Mouse (Mus musculus) hindbrain, embryonic 10.5 days (tissue): Measurements from ENCODE around the gene Henmt1. TPM values are rescaled to one million over a fixed set of nuclear protein-coding genes. Genes with fewer than 3 reads are reported as not detected.

ENCODE experiments used
- DNase-seq: peaks from one replicate; pipeline ENCODE4 v3.0.0-alpha.2; 2017; ENCODE audit warnings: low spot score
- H3K27ac ChIP-seq: fragments of 300-500 bp; sonication (generic); 2 replicates; pipeline ENCODE4 v1.5.1; 2016; ENCODE audit warnings: mild to moderate bottlenecking, moderate library complexity
- H3K27me3 ChIP-seq: fragments of 300-500 bp; sonication (generic); 2 replicates; pipeline ENCODE4 v1.6.1; 2016; ENCODE audit warnings: mild to moderate bottlenecking; ENCODE audit not compliant: poor library complexity, insufficient read depth, severe bottlenecking
- H3K36me3 ChIP-seq: fragments of 300-500 bp; sonication (generic); 2 replicates; pipeline ENCODE4 v1.6.1; 2016; ENCODE audit warnings: mild to moderate bottlenecking, moderate library complexity
- H3K4me1 ChIP-seq: fragments of 300-500 bp; sonication (generic); replicated peaks from 2 replicates; pipeline ENCODE4 v1.6.1; 2016; ENCODE audit warnings: mild to moderate bottlenecking
- H3K4me3 ChIP-seq: fragments of 300-500 bp; sonication (generic); 2 replicates; pipeline ENCODE4 v1.5.1; 2016; ENCODE audit warnings: mild to moderate bottlenecking, moderate library complexity
- H3K9me3 ChIP-seq: fragments of 300-500 bp; sonication (generic); 2 replicates; pipeline ENCODE4 v1.6.1; 2016; ENCODE audit warnings: mild to moderate bottlenecking, moderate library complexity
- WGBS: fragments of 180-500 bp; shearing (Covaris S2); methylation state at CpG from one replicate; pipeline ENCODE4 v1.1.7; 2016; 5-methylcytosine and 5-hydroxymethylcytosine counted together
- polyA plus RNA-seq: library from polyadenylated mRNA; unstranded; fragments of >200 nt; fragmentation: Nextera tagmentation; extraction: Ambion mirVana; gene quantifications from 2 replicates; pipeline ENCODE4 v1.2.1, GENCODE M21; 2016

Gene Henmt1
- polyA plus RNA-seq, 1 experiment from 2014 or later = 0.58 TPM

GRCm38 (mm10) chr3:108987009-108987659 lies 47.5 kb downstream of the Henmt1 start:
- Histone ChIP-seq H3K9me3 (no peaks in the 10 kb centered on the region), H3K36me3 (peaks cover 45% of the 10 kb centered on the region), H3K27me3 (no peaks in the 10 kb centered on the region), H3K4me1 (peaks cover 13% of the 10 kb centered on the region), H3K27ac (peak overlapping the region; percentile 59), H3K4me3 (no peak overlapping the region)
- whole genome bisulfite sequencing = 64% methylated on average over 12 of the region's 12 CpGs
- no peak for DNase-seq

GRCm38 (mm10) chr3:108989971-108990548 lies 50.4 kb downstream of the Henmt1 start:
- H3K9me3 ChIP-seq = no peaks in the 10 kb centered on the region
- H3K4me3 ChIP-seq = no peak overlapping the region
- H3K4me1 ChIP-seq = peaks cover 13% of the 10 kb centered on the region
- no peak for DNase-seq
- H3K27ac ChIP-seq = no peak overlapping the region
- H3K27me3 ChIP-seq = no peaks in the 10 kb centered on the region
- 89% methylated on average over 9 of the region's 9 CpGs for WGBS
- H3K36me3 ChIP-seq = peaks cover 38% of the 10 kb centered on the region

- Histone ChIP-seq H3K27ac (no peak overlapping the region), H3K27me3 (no peaks in the 10 kb centered on the region), H3K36me3 (peaks cover 28% of the 10 kb centered on the region), H3K4me3 (no peak overlapping the region), H3K4me1 (no peaks in the 10 kb centered on the region), H3K9me3 (no peaks in the 10 kb centered on the region)
- DNase-seq = no peak
- WGBS = 90% methylated on average over 2 of the region's 2 CpGs
These were observed 54.8 kb downstream of the Henmt1 start for GRCm38 (mm10) chr3:108994477-108994876.

DNA sequence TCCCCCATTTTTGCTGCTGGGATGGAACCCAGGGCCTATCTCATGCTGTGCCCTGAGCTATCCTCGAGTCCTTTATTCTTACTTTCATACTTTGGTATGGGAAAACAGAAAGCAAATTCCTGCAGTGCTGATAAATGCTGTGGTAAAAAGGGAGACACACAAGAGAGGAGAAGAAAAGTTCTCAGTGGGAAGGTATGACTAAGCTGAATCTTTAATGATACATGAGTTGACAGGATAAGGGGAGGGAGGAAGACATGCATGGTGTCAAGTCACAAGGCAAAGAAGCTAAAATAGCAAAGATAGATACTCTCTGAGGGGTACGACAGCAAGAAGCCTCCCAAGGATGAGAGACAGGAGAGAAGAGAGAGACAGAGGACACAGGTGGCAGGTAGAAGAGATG lies 55.7 kb downstream of the Henmt1 start:
- 89% methylated on average over 2 of the region's 2 CpGs for WGBS
- H3K27me3 ChIP-seq = no peaks in the 10 kb centered on the region
- no peak overlapping the region for H3K4me3 ChIP-seq
- H3K27ac ChIP-seq = no peak overlapping the region
- no peak for DNase-seq
- H3K36me3 ChIP-seq = peaks cover 23% of the 10 kb centered on the region
- H3K9me3 ChIP-seq = no peaks in the 10 kb centered on the region
- no peaks in the 10 kb centered on the region for H3K4me1 ChIP-seq

DNA sequence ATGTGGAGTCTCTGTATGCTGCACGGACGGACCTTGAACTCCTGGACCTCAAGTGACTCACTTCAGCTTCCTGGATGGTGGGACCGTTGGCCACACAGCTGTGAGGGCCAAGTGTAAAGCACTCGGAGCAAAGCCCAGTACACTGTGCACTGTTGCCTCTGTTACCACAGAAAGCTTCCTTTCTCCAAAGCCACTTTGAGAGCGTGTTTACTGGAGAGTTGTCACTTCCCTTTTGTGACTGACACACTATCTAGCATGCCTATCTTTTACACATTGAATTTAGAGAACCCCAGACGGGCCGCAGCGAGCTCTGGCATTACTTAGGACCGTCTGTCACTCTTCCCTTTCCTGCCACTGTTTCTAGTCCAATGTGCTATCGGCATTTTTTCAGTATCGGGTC lies 57.6 kb downstream of the Henmt1 start:
- 84% methylated on average over 11 of the region's 11 CpGs for WGBS

DNA sequence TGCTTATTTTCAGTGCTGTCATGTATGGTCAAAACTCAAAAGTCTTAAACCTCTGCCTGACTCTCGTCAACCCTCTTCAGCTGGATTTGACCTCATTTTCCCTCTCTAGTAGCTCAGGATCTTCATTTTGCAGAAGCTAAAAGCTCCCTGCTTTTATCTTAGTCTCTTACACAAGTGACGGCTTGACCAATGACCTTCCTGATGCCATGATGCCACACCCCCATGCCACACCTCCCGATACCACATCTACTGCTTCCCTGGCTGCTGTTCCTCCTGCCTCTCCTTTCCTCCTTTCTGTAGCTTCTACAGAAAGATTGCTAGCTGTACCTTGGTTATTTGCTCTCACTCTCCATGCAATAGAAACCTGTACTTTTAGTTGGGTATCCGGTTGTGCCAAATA lies 58.1 kb downstream of the Henmt1 start:
- 72% methylated on average over 4 of the region's 4 CpGs for WGBS
- Histone ChIP-seq H3K9me3 (no peaks in the 10 kb centered on the region), H3K4me3 (no peak overlapping the region), H3K36me3 (peaks cover 24% of the 10 kb centered on the region), H3K4me1 (no peaks in the 10 kb centered on the region), H3K27me3 (no peaks in the 10 kb centered on the region), H3K27ac (no peak overlapping the region)
- no peak for DNase-seq

More for the DNA sequence above, 57.6 kb downstream of the Henmt1 start:
- Histone ChIP-seq H3K9me3 (no peaks in the 10 kb centered on the region), H3K36me3 (peaks cover 21% of the 10 kb centered on the region), H3K27ac (no peak overlapping the region), H3K4me3 (no peak overlapping the region), H3K4me1 (no peaks in the 10 kb centered on the region), H3K27me3 (no peaks in the 10 kb centered on the region)
- no peak for DNase-seq

- Histone ChIP-seq H3K27me3 (no peaks in the 10 kb centered on the region), H3K36me3 (peaks cover 24% of the 10 kb centered on the region), H3K27ac (no peak overlapping the region), H3K9me3 (no peaks in the 10 kb centered on the region), H3K4me1 (no peaks in the 10 kb centered on the region), H3K4me3 (no peak overlapping the region)
- WGBS = 92% methylated on average over 1 of the region's 1 CpGs
- no peak for DNase-seq
These were observed 59.5 kb downstream of the Henmt1 start for GRCm38 (mm10) chr3:108999173-108999572.

DNA sequence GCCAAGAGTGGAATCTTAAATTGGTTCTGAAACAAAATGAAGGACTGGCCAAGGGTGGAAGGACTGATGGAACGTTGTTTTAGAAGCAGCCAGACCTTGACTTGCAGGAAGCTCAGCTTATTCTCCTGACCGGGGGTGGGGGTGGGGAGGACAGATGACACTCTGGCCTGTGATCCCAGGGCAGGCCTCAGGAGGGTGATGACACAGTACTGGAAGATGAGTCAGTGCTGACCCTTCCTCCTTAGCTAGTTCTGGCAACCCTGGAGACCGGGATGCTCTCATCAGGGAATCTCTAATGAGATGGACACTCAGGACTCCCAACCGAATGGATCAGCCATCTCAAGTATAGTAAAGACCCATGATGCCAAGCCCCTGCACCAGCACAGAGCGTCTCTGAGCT lies 66.1 kb downstream of the Henmt1 start:
- Histone ChIP-seq H3K27me3 (no peaks in the 10 kb centered on the region), H3K36me3 (peaks cover 16% of the 10 kb centered on the region), H3K4me3 (no peak overlapping the region), H3K27ac (no peak overlapping the region), H3K4me1 (no peaks in the 10 kb centered on the region), H3K9me3 (no peaks in the 10 kb centered on the region)
- DNase-seq = no peak
- 73% methylated on average over 5 of the region's 5 CpGs for WGBS

- WGBS = 91% methylated on average over 5 of the region's 5 CpGs
- no peak overlapping the region for H3K27ac ChIP-seq
These were observed 68.5 kb downstream of the Henmt1 start for GRCm38 (mm10) chr3:109008180-109008579.

More at GRCm38 (mm10) chr3:109008180-109008579, 68.5 kb downstream of the Henmt1 start:
- no peaks in the 10 kb centered on the region for H3K36me3 ChIP-seq
- no peaks in the 10 kb centered on the region for H3K9me3 ChIP-seq
- H3K27me3 ChIP-seq = no peaks in the 10 kb centered on the region
- no peaks in the 10 kb centered on the region for H3K4me1 ChIP-seq
- DNase-seq = no peak
- no peak overlapping the region for H3K4me3 ChIP-seq

Other genes starting within 250 kb of the Henmt1 start
- 87.7 and 88.5 TPM in 2 replicates for gene Gpsm2, start 217.6 kb upstream of the Henmt1 start, polyA plus RNA-seq
- 0.04 TPM in 1 of 2 replicates, not detected in the other for gene Aknad1, start 200.2 kb upstream of the Henmt1 start, polyA plus RNA-seq
- 18.9 and 26.1 TPM in 2 replicates for gene Stxbp3, start 99.3 kb upstream of the Henmt1 start, polyA plus RNA-seq
- 0.05 TPM in 1 of 2 replicates, not detected in the other for gene Fndc7, start 49.9 kb upstream of the Henmt1 start, polyA plus RNA-seq
- 52.6 and 74.6 TPM in 2 replicates for gene Prpf38b, start 28.1 kb upstream of the Henmt1 start, polyA plus RNA-seq
- not detected in 2 replicates for gene Gm9857, start 572 bp downstream of the Henmt1 start, polyA plus RNA-seq
- gene Fam102b, start 87.7 kb downstream of the Henmt1 start, polyA plus RNA-seq = 5.3 TPM in 2 replicates
- gene Slc25a54, start 140.6 kb downstream of the Henmt1 start, polyA plus RNA-seq = not detected in 2 replicates
- gene Slc25a24, start 183.3 kb downstream of the Henmt1 start, polyA plus RNA-seq = 25.9 and 29.7 TPM in 2 replicates